Mouse (Mus musculus) heart, adult 2 months (tissue): ENCODE measurements around the gene Phyhd1. TPM values are rescaled to one million over a fixed set of nuclear protein-coding genes. Genes with fewer than 3 reads are reported as not detected.

Source experiments
- DNase-seq, 2 experiments: peaks; one replicate each; pipeline ENCODE4 v3.0.0; 2021
- H3K27ac ChIP-seq: fragments of 200-600 bp; 2 replicates; pipeline ENCODE4 v1.8.1; 2022
- H3K27me3 ChIP-seq: fragments of 200-500 bp; 2 replicates; pipeline ENCODE4 v1.6.1; 2012; ENCODE audit warnings: mild to moderate bottlenecking, low read length, inconsistent platforms, mixed read lengths; ENCODE audit not compliant: control insufficient read depth, insufficient read depth
- H3K36me3 ChIP-seq: fragments of 200-500 bp; 2 replicates; pipeline ENCODE4 v1.6.1; 2012; ENCODE audit warnings: low read length, inconsistent platforms; ENCODE audit not compliant: control insufficient read depth, insufficient read depth
- H3K4me1 ChIP-seq: fragments of 200-500 bp; 2 replicates; pipeline ENCODE4 v1.6.1; 2011; ENCODE audit warnings: low read length; ENCODE audit not compliant: control insufficient read depth, insufficient read depth
- H3K4me3 ChIP-seq: fragments of 200-600 bp; 2 replicates; pipeline ENCODE4 v1.8.1; 2022
- H3K79me2 ChIP-seq: fragments of 200-500 bp; replicated peaks from 2 replicates; pipeline ENCODE4 v1.6.1; 2012; ENCODE audit warnings: mild to moderate bottlenecking, inconsistent platforms, low read length, moderate library complexity, mixed read lengths; ENCODE audit not compliant: control insufficient read depth, insufficient read depth
- H3K9ac ChIP-seq: fragments of 200-500 bp; 2 replicates; pipeline ENCODE4 v1.6.1; 2012; ENCODE audit warnings: low read depth, mild to moderate bottlenecking, control low read depth, inconsistent platforms, low read length, mixed read lengths
- CTCF ChIP-seq: fragments of 200-600 bp; IDR thresholded peaks from 2 replicates; pipeline ENCODE4 v1.8.1; 2022; ENCODE audit warnings: antibody characterized with exemption, mild to moderate bottlenecking, moderate library complexity
- EP300 ChIP-seq: fragments of 200-500 bp; IDR thresholded peaks from 2 replicates; pipeline ENCODE4 v1.6.1; 2011; ENCODE audit warnings: low read depth, low read length, control low read depth; ENCODE audit not compliant: insufficient read depth
- POLR2A ChIP-seq: fragments of 200-500 bp; IDR thresholded peaks from 2 replicates; pipeline ENCODE4 v1.6.1; 2011; ENCODE audit warnings: mild to moderate bottlenecking, low read depth, low read length, control low read depth; ENCODE audit not compliant: insufficient read depth
- WGBS: fragments of 180-500 bp; shearing (Covaris S2); methylation state at CpG from one replicate; pipeline ENCODE4 v1.1.7; 2018; 5-methylcytosine and 5-hydroxymethylcytosine counted together
- intact Hi-C: fragments of 180-260 bp; cut with DNase I; formaldehyde crosslinking; loops from one replicate; pipeline ENCODE4 v1.15.1; 2025
- polyA plus RNA-seq: library from polyadenylated mRNA; depleted of rRNA; stranded (reverse); fragments of >200 nt; gene quantifications from 2 replicates; pipeline ENCODE4 v1.2.3, GENCODE M21; 2012
- total RNA-seq, 2 experiments: library from RNA; stranded (reverse); gene quantifications; 2 replicates each; pipeline ENCODE4 v1.2.3; 2021

Phyhd1 gene
- total and polyA plus RNA-seq, 3 experiments: 108 to 148 (median 112) TPM

DNA sequence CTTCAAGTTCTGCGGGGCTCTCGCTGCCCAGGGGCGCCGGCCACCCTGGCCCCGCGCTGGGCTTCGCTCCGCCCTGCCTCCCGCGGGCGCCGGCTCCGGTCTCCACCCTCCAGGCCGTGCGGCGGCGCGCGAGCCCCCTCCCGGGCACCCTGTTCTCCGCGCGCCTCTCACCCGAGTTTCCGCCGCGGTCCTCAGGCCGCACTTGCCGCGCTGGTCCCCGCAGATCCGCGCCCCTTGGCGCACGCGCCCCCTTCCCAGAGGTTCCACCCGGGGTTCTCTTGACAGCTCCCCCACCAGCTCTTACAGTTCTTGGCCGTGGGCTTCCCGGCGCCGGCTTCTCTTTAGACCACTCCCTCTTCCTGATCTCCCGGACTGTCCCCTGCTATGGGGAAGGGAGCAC lies 28.1 kb upstream of the Phyhd1 start:
- under 1% methylated on average over 42 of the region's 42 CpGs for WGBS

DNA sequence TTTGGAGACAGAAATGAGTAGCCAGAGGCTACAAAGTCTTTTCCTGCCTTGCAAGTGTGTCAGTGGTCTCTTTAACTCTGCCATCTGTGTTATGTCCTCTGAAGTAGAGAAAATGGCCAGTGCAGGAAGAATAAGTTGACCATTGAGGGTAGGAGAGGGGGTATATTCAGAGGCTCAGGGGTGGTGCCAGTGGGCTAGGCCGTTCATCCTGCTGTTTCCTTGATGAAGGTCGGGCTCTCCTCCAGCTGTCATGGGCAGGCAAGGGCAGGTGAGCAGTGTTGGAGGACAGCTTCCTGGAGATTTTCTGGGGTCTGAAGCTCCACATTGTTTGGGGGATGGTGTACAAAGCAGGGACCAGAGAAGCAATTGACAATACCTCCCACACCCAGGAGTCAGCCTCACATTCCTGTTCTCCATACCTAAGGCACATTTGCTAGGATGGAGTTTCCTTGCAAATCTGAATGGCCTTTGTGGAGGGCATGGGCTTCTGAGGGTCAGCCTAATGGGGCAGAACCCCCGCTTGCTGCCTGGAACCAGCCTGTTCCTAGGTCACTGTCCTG lies 27.0 kb upstream of the Phyhd1 start:
- no peaks in the 10 kb centered on the region for H3K27me3 ChIP-seq
- peak overlapping the region; percentile 81 for H3K4me3 ChIP-seq
- DNase-seq: peak; percentile 40 to 47
- 25% methylated on average over 3 of the region's 3 CpGs for WGBS
- peaks cover 3% of the 10 kb centered on the region for H3K79me2 ChIP-seq
- H3K27ac ChIP-seq: peak overlapping the region; percentile 98
- H3K4me1 ChIP-seq: peaks cover 34% of the 10 kb centered on the region
- peak overlapping the region; percentile 85 for H3K9ac ChIP-seq
- intact Hi-C loops: no loop called here
- H3K36me3 ChIP-seq: peaks cover 28% of the 10 kb centered on the region
- no peak for TF ChIP-seq EP300
- peak; percentile 10; the same call in 1 of the 2 replicates for TF ChIP-seq POLR2A

More for the DNA sequence above, 28.1 kb upstream of the Phyhd1 start:
- H3K9ac ChIP-seq: peak overlapping the region; percentile 85
- H3K4me1 ChIP-seq: peaks cover 30% of the 10 kb centered on the region
- H3K36me3 ChIP-seq: peaks cover 20% of the 10 kb centered on the region
- TF ChIP-seq EP300 (no peak), CTCF (peak; percentile 43), POLR2A (no peak; the same call in 1 of the 2 replicates)
- DNase-seq: peak in 1 of 2 experiments; percentile 86
- no peaks in the 10 kb centered on the region; the same call in 1 of the 2 replicates for H3K79me2 ChIP-seq
- no peaks in the 10 kb centered on the region for H3K27me3 ChIP-seq
- peak overlapping the region; percentile 98 for H3K27ac ChIP-seq
- intact Hi-C loops: loop anchor here (1.0 to 2.0 kb wide), 3 partner anchors 32 to 61 kb away; no protein-coding TSS in a partner anchor
- peak overlapping the region; percentile 81 for H3K4me3 ChIP-seq

DNA sequence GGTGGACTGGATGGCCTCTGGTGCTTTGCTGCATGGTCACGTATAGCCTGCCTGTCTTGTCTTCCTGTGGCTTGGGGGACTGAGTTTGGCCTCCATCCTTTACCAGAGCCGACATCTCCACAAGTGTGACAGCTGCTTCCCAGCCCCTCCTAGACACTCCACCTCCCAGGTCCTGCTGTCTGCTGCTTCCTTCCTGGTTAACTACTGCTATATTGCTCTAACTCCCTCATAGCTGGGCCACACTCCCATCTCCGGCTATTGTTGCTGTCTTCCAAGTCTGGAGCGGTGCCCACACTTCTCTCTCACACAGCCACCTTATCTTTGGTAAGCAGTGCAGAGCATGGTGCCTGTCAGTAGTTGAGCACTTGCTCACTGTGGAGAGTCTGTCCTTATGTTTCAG lies 26.2 kb upstream of the Phyhd1 start:
- WGBS: 2% methylated on average over 4 of the region's 4 CpGs
- intact Hi-C loops: loop anchor here (1.0 kb wide), 1 partner anchor 26 kb away; no protein-coding TSS in a partner anchor

DNA sequence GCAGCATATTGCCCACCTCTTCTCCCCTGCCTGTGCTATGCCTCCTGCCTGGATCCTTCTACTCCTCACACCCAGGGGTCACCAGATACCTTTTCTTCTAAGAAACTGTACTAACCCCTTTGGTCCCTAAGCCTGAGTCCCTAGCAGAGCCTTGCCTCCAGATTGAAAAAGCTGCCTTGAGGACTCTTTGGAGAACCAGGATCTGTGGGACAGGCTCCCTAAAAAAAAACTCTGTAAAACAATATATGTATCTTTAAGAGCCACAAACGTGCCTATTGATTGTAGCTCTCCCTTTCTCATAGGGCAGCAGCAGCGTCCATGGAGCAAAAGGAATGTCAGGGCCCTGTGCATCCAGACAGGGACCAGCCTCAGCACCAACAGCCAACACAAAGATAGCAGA lies 25.7 kb upstream of the Phyhd1 start, which contains the start of gene Gm28035:
Gene Gm28035 (plus strand): TSS at position 301 of the 400 bp plus-strand sequence.
- Histone ChIP-seq H3K9ac (peak within 1 kb of the TSS; percentile 85), H3K36me3 (peaks cover 36% of the 10 kb centered on the region), H3K27me3 (no peaks in the 10 kb centered on the region), H3K79me2 (peaks cover 5% of the 10 kb centered on the region), H3K4me1 (peaks cover 43% of the 10 kb centered on the region), H3K27ac (peak within 1 kb of the TSS; percentile 98), H3K4me3 (peak within 1 kb of the TSS; percentile 81)
- intact Hi-C loops: loop anchor here (1.0 kb wide), 1 partner anchor 25 kb away; no protein-coding TSS in a partner anchor
- TF ChIP-seq EP300: no peak
- TF ChIP-seq CTCF: 0 out of 2 replicates have a peak, but pooled peaks have one; percentile 3
- no peak for DNase-seq
- WGBS: 11% methylated on average over 2 of the region's 2 CpGs

More for the DNA sequence above, 26.2 kb upstream of the Phyhd1 start:
- Histone ChIP-seq H3K9ac (peak overlapping the region; percentile 85), H3K79me2 (peaks cover 5% of the 10 kb centered on the region), H3K36me3 (peaks cover 34% of the 10 kb centered on the region), H3K27ac (peak overlapping the region; percentile 98), H3K4me3 (peak overlapping the region; percentile 81), H3K27me3 (no peaks in the 10 kb centered on the region), H3K4me1 (peaks cover 40% of the 10 kb centered on the region)
- peak; percentile 80 to 86 for DNase-seq
- peak; percentile 87 for TF ChIP-seq EP300
- peak; percentile 91 for TF ChIP-seq POLR2A
- no peak for TF ChIP-seq CTCF

DNA sequence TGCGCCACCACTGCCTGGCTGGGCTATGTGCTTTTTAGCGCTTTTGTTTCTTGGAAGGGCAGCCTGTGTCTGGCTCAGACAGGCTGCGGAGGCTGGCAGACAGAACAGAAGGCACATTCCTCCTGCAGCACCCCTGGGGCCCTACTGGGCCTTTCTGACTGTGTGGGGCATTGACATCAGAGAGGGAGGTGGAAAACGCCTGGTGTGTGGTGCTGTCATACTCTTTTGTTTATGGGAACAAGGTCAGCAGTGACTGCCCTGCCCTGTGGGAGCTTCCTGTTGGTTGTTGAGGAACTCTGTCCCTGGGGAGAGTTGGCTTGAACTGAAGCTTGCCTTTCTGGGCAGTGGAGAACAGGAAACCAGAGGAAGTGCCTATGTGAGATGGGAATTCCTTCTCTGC lies 23.5 kb upstream of the Phyhd1 start:
- peak overlapping the region; percentile 98 for H3K27ac ChIP-seq
- H3K36me3 ChIP-seq: peaks cover 41% of the 10 kb centered on the region
- TF ChIP-seq EP300 (peak; percentile 100), POLR2A (peak; percentile 72; the same call in 1 of the 2 replicates), CTCF (no peak)
- H3K9ac ChIP-seq: 0 out of 2 replicates have a peak overlapping the region, but pooled peaks have one; percentile 5
- peak; percentile 79 to 89 for DNase-seq
- H3K79me2 ChIP-seq: peaks cover 7% of the 10 kb centered on the region
- no peaks in the 10 kb centered on the region for H3K27me3 ChIP-seq
- peak overlapping the region; percentile 3; the same call in 1 of the 2 replicates for H3K4me3 ChIP-seq
- peaks cover 56% of the 10 kb centered on the region for H3K4me1 ChIP-seq
- intact Hi-C loops: loop anchor here (1.0 kb wide), 1 partner anchor 16 kb away; no protein-coding TSS in a partner anchor
- WGBS: 8% methylated on average over 4 of the region's 4 CpGs

DNA sequence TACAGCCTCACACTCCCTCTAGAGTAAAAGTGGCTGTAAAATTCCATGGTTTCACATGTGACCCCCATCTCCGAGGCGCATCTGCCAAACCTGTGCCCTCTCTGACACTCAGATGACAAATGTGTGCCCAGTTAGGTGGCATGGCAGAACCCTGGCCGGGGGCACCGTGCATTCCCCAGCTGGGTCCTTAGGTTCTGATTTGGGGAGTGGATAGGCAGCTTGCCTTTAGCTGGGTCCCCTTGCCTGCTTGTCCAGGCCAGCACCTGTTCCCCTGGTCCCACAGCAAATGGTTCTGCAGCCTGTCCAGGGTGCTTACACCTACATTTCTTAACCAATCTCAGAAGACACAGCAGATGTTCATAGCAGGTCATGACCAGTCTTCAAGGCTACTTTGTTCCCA lies 22.6 kb upstream of the Phyhd1 start:
- peak overlapping the region; percentile 2; the same call in 1 of the 2 replicates for H3K4me3 ChIP-seq
- 52% methylated on average over 4 of the region's 4 CpGs for WGBS
- H3K4me1 ChIP-seq: peaks cover 62% of the 10 kb centered on the region
- TF ChIP-seq CTCF: no peak
- no peak for TF ChIP-seq EP300
- TF ChIP-seq POLR2A: no peak
- DNase-seq: peak in 1 of 2 experiments; percentile 43
- H3K27me3 ChIP-seq: no peaks in the 10 kb centered on the region
- no peak overlapping the region for H3K9ac ChIP-seq
- peaks cover 46% of the 10 kb centered on the region for H3K36me3 ChIP-seq
- intact Hi-C loops: no loop called here
- peak overlapping the region; percentile 98 for H3K27ac ChIP-seq
- H3K79me2 ChIP-seq: peaks cover 9% of the 10 kb centered on the region
